Mouse (Mus musculus) gonadal fat pad, adult 2 months (tissue): ENCODE results near the gene Agap1. TPM values are rescaled to one million over a fixed set of nuclear protein-coding genes. Genes with fewer than 3 reads are reported as not detected.

Experiments
- DNase-seq: peaks from one replicate; pipeline ENCODE4 v3.0.0-alpha.2; 2012; ENCODE audit warnings: low read depth
- polyA plus RNA-seq: library from polyadenylated mRNA; depleted of rRNA; stranded (reverse); fragments of >200 nt; gene quantifications from 2 replicates; pipeline ENCODE4 v1.2.3, GENCODE M21; 2012

Agap1 gene
- polyA plus RNA-seq, 1 experiment: 15.8 TPM

DNA sequence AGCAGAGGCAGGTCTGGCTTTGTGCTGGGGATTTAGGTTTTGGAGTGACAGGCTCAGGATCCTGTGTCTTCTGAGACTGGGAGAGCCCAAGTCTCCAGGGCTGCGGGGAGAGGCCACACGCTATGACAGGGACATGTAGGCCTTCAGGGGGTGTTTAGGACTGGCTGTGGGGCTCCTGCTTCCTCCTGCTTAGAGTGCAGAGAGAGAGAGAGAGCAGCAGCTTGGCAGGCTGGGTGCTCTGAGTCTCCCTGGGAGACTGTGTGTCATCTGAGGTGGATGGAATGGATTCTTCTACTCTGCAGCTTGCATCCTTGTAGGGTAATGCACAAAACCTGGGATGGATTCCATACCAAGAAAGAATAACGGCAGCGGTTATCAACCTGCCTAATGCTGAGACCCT, 122.4 kb downstream of the Agap1 start:
- DNase-seq: no peak

- no peak for DNase-seq
Measured at GRCm38 (mm10) chr1:89580031-89580998, 125.7 kb downstream of the Agap1 start.

DNA sequence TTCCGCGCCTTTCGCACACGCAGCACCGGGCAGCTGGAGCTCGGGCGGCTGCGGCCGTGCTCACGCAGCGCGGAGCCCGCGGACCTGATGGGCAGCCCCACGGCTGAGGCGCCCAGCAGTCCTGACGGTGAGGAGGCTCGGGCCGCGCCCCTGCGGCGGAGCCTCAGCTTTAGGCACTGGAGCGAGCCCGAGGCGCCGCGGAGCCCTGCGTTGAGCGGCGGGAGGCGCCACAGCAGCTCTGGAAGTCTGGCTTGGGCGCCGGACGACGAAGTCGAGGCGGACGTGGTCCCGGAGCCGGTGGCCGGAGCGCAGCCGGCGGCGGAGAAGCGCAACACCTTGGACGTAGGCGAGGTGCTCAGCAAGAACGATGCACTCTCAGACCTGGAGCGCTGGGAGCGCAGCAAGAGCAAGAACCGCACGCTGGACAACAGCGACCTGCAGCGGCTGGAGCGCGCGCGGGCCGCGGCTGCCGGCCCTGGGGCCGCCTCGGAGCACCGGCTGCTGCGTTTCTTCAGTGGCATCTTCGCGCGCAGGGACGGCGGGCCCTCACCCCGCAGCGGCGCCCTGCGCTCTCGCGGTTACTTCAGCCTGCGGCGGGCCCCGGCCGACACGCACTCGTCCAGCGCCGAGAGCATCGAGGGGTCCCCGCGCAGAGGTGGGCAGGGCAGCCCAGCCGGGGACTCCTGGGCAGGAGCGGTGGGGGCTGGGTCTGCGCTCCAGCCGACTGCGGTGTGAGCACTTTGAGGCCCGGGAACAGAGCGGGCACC, 126.6 kb downstream of the Agap1 start:
- DNase-seq: no peak

DNA sequence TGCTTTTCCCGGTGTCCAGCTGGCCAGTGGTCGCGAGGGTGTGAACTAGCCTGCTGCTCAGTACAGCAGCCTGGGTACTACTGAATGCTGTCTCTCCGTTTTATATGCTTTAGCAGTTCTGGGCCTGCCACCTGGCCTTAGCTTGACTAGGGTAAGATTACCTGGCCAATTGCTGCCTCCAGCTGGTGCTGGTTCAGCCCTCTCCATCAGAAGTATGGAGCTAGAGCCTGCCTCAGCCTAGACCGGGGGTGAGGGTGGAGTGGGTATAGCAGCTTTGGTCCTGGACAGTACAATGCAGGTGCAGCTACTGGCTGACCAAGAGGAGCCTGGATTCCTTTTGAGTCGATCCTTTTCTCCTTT, 127.1 kb downstream of the Agap1 start:
- no peak for DNase-seq

DNA sequence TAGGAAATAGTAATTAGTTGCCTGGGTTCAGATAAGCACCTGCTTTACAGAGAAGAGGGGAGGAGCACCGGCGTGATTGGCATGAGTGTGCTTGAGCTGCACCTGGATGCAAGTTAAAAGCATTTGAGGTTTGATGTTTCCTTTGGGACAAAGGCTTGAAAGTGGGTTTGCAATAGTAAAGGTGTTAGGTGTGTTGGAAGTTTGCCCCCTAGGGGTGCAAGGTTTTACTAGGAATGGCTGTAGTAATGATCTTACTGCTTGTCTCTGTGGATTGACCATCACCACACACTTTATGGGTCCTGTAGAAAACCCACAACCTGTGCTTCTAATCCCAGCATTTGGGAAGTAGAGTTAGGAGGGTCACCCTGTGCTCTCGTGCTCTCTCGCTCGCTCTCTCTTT, 128.8 kb downstream of the Agap1 start:
- DNase-seq: no peak

- no peak for DNase-seq
Measured at GRCm38 (mm10) chr1:89586991-89587683, 132.5 kb downstream of the Agap1 start.

DNA sequence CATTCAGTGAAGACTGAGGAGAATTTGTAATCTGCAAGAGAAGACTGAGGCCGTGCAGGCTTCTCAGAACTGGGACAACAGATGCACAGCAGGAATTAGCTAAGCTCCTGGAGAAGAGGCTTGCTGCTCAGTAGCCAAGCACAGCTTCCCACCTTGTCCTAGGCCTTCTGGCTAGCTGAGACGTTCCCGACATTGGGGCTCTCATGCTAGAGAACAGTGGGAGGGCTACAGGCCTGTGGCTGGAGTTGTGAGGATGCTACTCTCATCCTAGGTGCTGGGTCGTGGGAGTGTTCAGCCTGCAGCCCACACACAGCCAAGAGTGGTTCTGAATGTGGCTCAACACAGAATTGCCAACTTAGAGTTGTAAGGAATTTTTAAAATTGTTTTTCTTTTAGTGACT, 133.5 kb downstream of the Agap1 start:
- no peak for DNase-seq

GRCm38 (mm10) chr1:89590994-89591393, 136.4 kb downstream of the Agap1 start:
- DNase-seq: no peak

- no peak for DNase-seq
Measured at GRCm38 (mm10) chr1:89593219-89593618, 138.6 kb downstream of the Agap1 start.

DNA sequence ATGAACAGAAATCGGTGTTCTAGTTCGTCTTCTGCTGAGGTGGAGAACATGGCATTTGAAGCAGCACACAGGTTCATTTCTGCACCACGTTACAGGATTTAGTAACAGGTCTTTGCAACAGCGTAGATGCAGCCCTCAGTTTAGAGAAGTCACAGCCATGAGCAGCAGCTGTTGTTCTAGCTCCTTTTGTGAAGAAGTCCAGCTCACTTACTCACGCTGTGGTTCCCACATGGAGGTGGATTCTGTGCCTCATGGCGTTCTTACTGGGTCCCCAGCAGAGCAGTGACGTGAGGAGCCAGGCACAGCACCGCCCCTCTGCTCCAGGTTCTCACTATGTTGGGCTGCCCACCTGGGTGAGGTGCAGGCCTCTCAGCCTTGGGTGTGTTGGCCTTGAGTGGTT, 140.4 kb downstream of the Agap1 start:
- DNase-seq: no peak

DNA sequence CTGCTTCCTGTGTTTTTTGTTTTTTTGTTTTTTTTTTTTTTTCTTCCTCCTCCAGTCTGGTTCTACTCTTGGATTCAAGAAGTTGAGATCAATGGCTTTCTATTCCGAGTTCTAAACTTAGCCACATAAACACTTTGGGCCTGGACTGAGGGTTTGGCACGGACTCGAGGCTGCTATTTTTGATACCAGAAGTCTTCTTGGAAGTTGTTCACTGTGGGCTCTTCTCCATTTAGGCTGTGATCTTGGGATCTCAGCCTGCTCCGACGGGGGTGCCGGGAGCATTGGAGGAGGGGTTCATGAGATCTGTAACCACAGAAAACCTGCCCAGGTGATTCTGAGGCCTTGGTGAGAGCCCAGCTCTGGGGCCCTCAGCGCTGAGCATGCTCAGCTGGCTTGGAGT, 140.8 kb downstream of the Agap1 start:
- no peak for DNase-seq

GRCm38 (mm10) chr1:89596223-89596622, 141.6 kb downstream of the Agap1 start:
- DNase-seq: no peak

- no peak for DNase-seq
Measured at GRCm38 (mm10) chr1:89598906-89599305, 144.3 kb downstream of the Agap1 start.

DNA sequence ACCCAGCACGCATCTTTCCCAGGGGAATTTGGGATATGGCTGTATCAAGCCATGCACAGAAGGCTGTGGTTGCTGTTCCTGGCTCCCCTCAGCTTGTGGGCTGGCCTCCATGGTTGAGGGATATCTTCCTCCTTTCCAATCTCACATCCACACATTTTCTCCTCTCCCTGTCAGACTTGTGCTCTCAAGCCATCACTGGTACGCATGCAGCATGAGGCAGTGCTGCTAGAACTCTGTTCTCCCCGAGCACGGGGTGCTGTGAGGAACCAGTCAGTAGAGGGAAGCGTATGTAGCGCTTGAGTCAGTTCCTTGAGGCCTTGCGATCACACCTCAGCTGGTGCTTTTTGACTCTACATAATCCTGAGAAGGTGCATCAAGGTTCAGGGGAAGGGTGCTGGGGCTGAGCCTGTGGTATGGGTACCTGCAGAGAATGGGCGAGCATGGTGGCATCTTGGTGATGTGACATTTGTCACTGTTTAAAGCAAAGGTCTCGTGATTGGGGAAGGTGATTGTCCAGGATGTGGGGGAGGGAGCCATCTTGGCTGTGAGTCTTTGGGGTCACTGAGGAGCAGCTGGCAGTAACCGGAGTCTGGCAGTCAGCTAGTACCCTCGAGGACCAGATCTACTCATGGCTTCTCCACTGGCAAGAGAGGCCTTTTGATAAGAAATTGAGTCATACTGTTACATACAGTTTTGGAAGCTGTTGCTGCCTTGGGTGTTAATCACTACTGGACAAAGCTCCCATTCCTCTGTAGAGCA, 145.6 kb downstream of the Agap1 start:
- DNase-seq: no peak

- DNase-seq: no peak
Measured at GRCm38 (mm10) chr1:89601349-89601748, 146.7 kb downstream of the Agap1 start.

GRCm38 (mm10) chr1:89602879-89603278, 148.3 kb downstream of the Agap1 start:
- DNase-seq: no peak

- DNase-seq: no peak
Measured at GRCm38 (mm10) chr1:89606612-89607011, 152.0 kb downstream of the Agap1 start.

- no peak for DNase-seq
Measured at GRCm38 (mm10) chr1:89608766-89609165, 154.2 kb downstream of the Agap1 start.

GRCm38 (mm10) chr1:89609964-89610363, 155.4 kb downstream of the Agap1 start:
- no peak for DNase-seq

DNA sequence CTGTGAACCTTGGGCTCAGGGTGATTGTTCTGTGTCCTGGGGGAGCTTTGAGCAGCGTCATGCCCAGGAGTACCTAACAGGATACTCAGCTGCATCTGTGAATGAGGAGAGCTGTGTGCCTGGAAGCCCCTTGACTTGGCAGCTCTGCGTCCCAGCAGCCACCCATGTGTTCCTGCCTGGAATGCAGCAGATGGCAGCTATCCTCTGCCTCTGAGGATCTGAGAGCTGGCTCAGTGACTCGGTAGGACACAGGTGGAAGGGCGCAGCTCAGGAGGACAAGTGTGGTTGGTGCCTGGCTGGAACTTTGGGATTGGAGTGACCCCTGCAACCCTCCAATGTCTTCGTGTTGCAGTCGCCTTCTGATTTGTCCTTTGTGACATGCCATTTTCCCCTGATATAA, 156.9 kb downstream of the Agap1 start:
- no peak for DNase-seq

DNA sequence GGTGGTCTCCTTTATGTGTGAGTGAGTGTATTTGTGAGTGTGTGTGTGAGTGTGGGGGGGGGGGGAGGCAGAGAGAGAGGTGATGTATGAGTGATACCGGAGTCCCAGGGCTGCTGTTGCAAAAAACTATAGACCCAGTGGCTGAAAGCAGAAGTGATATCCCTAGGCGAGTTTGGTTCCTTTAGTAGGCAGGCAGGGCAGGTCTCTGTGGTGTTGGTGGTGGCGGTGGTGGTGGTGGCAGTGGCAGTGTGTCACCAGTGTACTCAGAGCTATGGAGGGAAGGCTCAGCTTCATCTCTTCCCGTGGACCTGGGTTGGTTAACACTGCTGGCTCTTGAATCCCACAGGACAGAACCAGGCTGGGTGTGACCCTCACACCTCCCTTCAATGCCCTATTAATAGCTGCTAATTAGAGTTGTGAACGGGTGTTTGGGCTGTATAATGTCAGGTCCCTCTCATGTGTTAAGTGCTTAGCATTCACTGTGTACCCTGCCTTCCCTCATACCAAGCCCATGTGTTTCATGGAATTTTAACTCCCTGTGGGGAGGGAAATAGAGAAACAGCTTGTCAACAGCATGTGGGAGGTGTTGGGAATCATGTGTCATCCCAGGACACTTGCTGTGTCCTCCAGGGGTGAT, 158.7 kb downstream of the Agap1 start:
- DNase-seq: no peak
